Comparison of ENCODE assay signal across 17 mouse cellular contexts in the genomic region with DNA sequence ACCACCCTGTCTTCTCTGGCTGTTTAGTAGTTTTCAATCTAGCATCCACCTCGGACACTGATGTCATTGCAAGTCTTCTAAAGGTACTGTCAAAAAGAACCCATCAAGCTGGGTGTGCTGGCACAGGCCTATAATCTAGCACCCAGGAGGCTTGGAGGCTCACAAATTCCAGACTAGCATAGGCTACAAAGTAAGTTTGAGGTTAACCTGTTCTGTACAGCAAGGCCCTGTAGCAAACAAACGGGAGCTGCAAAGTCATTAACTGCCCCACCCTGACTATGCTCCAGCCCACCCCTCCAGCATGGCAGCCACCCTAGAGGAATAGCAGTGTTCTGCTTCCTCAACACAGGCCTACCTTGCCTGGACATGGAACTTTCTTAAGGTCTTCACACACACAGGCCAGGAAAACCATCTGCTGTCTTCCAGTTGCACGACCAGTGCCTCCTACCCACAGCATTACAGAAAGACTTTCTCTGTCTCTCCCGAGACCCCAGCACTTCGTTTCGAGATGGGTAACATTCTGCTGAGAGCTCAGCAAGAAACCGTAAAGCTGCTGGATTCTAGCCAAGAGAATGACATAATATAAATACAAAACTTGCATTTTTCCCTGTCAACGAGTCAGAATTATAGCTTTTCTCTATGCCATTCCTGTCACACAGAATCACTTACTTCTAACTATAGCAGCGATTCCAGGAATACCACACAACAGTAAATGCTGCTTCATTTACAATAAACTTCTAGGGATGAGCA.
DNase-seq lines count a peak whose midpoint lies in the region; ATAC-seq lines count a peak whose summit lies in the region.
"Had no signal": no experiment of that assay in that cellular context is flagged by ENCODE, and none has a peak within 500 bp of the region (broad histone marks: within the 10 kb centered on the region; RNA-seq: fewer than 3 reads in every experiment).

No protein-coding gene starts in this region.

- ATAC-seq in embryonic facial prominence, embryonic 14.5 days (ENCODE audit: low read depth), result no peak
- peak; percentile 32; the same call in 1 of the 2 replicates for ATAC-seq in intestine, embryonic 15.5 days
- ATAC-seq in intestine, embryonic 16.5 days, result no peak
- ATAC-seq: inflammation-experienced regulatory T-cells, adult 6 months; midbrain, embryonic 15.5 days had no signal

- no peaks in the 10 kb centered on the region for H3K36me3 ChIP-seq in embryonic facial prominence, embryonic 14.5 days (ENCODE audit: control insufficient read depth, insufficient read depth, low read length)
- H3K36me3 ChIP-seq in embryonic facial prominence, embryonic 10.5 days (replicated peaks), result no peaks in the 10 kb centered on the region
- H3K36me3 ChIP-seq in intestine, embryonic 15.5 days, result no peaks in the 10 kb centered on the region
- no peaks in the 10 kb centered on the region for H3K36me3 ChIP-seq in intestine, embryonic 16.5 days (ENCODE audit: control insufficient read depth, insufficient read depth, low read length)
- H3K36me3 ChIP-seq: heart, embryonic 12.5 days; hindbrain, embryonic 13.5 days; limb, embryonic 15.5 days; midbrain, embryonic 15.5 days had no signal

- H3K4me1 ChIP-seq in embryonic facial prominence, embryonic 14.5 days (ENCODE audit: control insufficient read depth, insufficient read depth, low read length), result peaks cover 13% of the 10 kb centered on the region; the same call in 1 of the 2 replicates
- H3K4me1 ChIP-seq in embryonic facial prominence, embryonic 10.5 days, result 0 out of 2 replicates have a peak, but pooled peaks cover 3% of the 10 kb centered on the region
- peaks cover 15% of the 10 kb centered on the region for H3K4me1 ChIP-seq in intestine, embryonic 15.5 days (replicated peaks)
- H3K4me1 ChIP-seq in intestine, embryonic 16.5 days (ENCODE audit: control insufficient read depth, insufficient read depth, low read length), result peaks cover 23% of the 10 kb centered on the region
- H3K4me1 ChIP-seq: midbrain, embryonic 15.5 days had no signal

- no peak overlapping the region for H3K4me2 ChIP-seq in embryonic facial prominence, embryonic 14.5 days (ENCODE audit: low read depth, low read length)
- H3K4me2 ChIP-seq in intestine, embryonic 15.5 days (replicated peaks), result no peak overlapping the region
- no peak overlapping the region for H3K4me2 ChIP-seq in intestine, embryonic 16.5 days (ENCODE audit: low read depth, low read length)
- H3K4me2 ChIP-seq: embryonic facial prominence, embryonic 13.5 days; heart, embryonic 12.5 days; hindbrain, embryonic 13.5 days; limb, embryonic 15.5 days; midbrain, embryonic 15.5 days had no signal

- peak; percentile 75 for DNase-seq in embryonic facial prominence, embryonic 14.5 days (ENCODE audit: low spot score)
- no peak for DNase-seq in embryonic facial prominence, embryonic 10.5 days (ENCODE audit: low spot score)
- DNase-seq in 3T3-L1 (ENCODE audit: low read depth, low spot score) (peak; percentile 58), MN1 (ENCODE audit: low spot score) (peak; percentile 10)
- DNase-seq in right cerebral cortex, postnatal 36 days (ENCODE audit: low spot score in 2 of 2), result no peak
- DNase-seq: kidney, postnatal 4 days; thymus, postnatal 36 days had no signal

- H3K4me3 ChIP-seq in embryonic facial prominence, embryonic 14.5 days (ENCODE audit: low read depth, low read length), result no peak overlapping the region
- H3K4me3 ChIP-seq in embryonic facial prominence, embryonic 10.5 days, result no peak overlapping the region
- no peak overlapping the region for H3K4me3 ChIP-seq in intestine, embryonic 15.5 days (replicated peaks)
- H3K4me3 ChIP-seq in intestine, embryonic 16.5 days (ENCODE audit: low read length), result no peak overlapping the region
- H3K4me3 ChIP-seq: embryonic facial prominence, embryonic 13.5 days; heart, embryonic 12.5 days; hindbrain, embryonic 13.5 days; limb, embryonic 15.5 days; midbrain, embryonic 15.5 days; myocyte had no signal

- no peak overlapping the region for H3K9ac ChIP-seq in embryonic facial prominence, embryonic 14.5 days (ENCODE audit: low read depth, low read length)
- H3K9ac ChIP-seq in intestine, embryonic 15.5 days, result no peak overlapping the region
- no peak overlapping the region for H3K9ac ChIP-seq in intestine, embryonic 16.5 days (ENCODE audit: low read depth, low read length)
- H3K9ac ChIP-seq: embryonic facial prominence, embryonic 13.5 days; heart, embryonic 12.5 days; hindbrain, embryonic 13.5 days; limb, embryonic 15.5 days; midbrain, embryonic 15.5 days had no signal

- 37% methylated on average over 9 of the region's 9 CpGs for WGBS in embryonic facial prominence, embryonic 14.5 days
- WGBS in embryonic facial prominence, embryonic 10.5 days, result 90% methylated on average over 9 of the region's 9 CpGs
- 42% methylated on average over 9 of the region's 9 CpGs for WGBS in intestine, embryonic 15.5 days
- WGBS in intestine, embryonic 16.5 days, result 50% methylated on average over 9 of the region's 9 CpGs

- H3K9me3 ChIP-seq in embryonic facial prominence, embryonic 14.5 days (ENCODE audit: control insufficient read depth, low read length), result no peaks in the 10 kb centered on the region
- no peaks in the 10 kb centered on the region for H3K9me3 ChIP-seq in embryonic facial prominence, embryonic 10.5 days
- H3K9me3 ChIP-seq in intestine, embryonic 15.5 days, result no peaks in the 10 kb centered on the region
- no peaks in the 10 kb centered on the region for H3K9me3 ChIP-seq in intestine, embryonic 16.5 days (ENCODE audit: control insufficient read depth, low read length)
- H3K9me3 ChIP-seq: embryonic facial prominence, embryonic 13.5 days; heart, embryonic 12.5 days; hindbrain, embryonic 13.5 days; limb, embryonic 15.5 days; megakaryocyte, embryonic 14.5 days; midbrain, embryonic 15.5 days had no signal

- H3K27ac ChIP-seq in embryonic facial prominence, embryonic 14.5 days (replicated peaks; ENCODE audit: low read depth, low read length), result no peak overlapping the region
- no peak overlapping the region for H3K27ac ChIP-seq in embryonic facial prominence, embryonic 10.5 days (replicated peaks)
- no peak overlapping the region for H3K27ac ChIP-seq in intestine, embryonic 15.5 days
- H3K27ac ChIP-seq in intestine, embryonic 16.5 days (ENCODE audit: low read length), result no peak overlapping the region
- H3K27ac ChIP-seq: embryonic facial prominence, embryonic 13.5 days; hindbrain, embryonic 13.5 days; limb, embryonic 15.5 days; midbrain, embryonic 15.5 days had no signal

- H3K27me3 ChIP-seq in embryonic facial prominence, embryonic 14.5 days (replicated peaks; ENCODE audit: control insufficient read depth, insufficient read depth, low read length), result no peaks in the 10 kb centered on the region
- no peaks in the 10 kb centered on the region for H3K27me3 ChIP-seq in embryonic facial prominence, embryonic 10.5 days (replicated peaks; ENCODE audit: low read depth, poor library complexity, severe bottlenecking)
- H3K27me3 ChIP-seq in intestine, embryonic 15.5 days (replicated peaks), result no peaks in the 10 kb centered on the region
- H3K27me3 ChIP-seq in intestine, embryonic 16.5 days (replicated peaks; ENCODE audit: control insufficient read depth, insufficient read depth, low read length), result no peaks in the 10 kb centered on the region
- H3K27me3 ChIP-seq: embryonic facial prominence, embryonic 13.5 days; heart, embryonic 12.5 days; hindbrain, embryonic 13.5 days; limb, embryonic 15.5 days; megakaryocyte, embryonic 14.5 days; midbrain, embryonic 15.5 days had no signal

Comparison
In these comparisons a context has a peak if more than half of its experiments do, and no peak if none do; other contexts are left out.
1. DNase-seq: peak in embryonic facial prominence, embryonic 14.5 days (single experiment), 3T3-L1 (single experiment) and MN1 (single experiment); none in embryonic facial prominence, embryonic 10.5 days (single experiment) and right cerebral cortex, postnatal 36 days (0 of 2).